Mouse (Mus musculus) left cerebral cortex, postnatal 14 days (tissue): Measurements from ENCODE around the gene Bend5. TPM values are rescaled to one million over a fixed set of nuclear protein-coding genes. Genes with fewer than 3 reads are reported as not detected.

Experiments
- DNase-seq, 2 experiments: peaks; one replicate each; pipeline ENCODE4 v3.0.0; 2021 to 2022; ENCODE audit warnings: low spot score in 2 of 2, mixed read lengths in 1 of 2
- intact Hi-C: fragments of 180-260 bp; cut with DNase I; formaldehyde crosslinking; loops from one replicate; pipeline ENCODE4 v1.15.1; 2025
- total RNA-seq, 2 experiments: library from RNA; stranded (reverse); gene quantifications; 2 replicates each; pipeline ENCODE4 v1.2.3; 2021

The Bend5 gene
- total RNA-seq, 2 experiments from 2014 or later, result 19.1 to 19.3 TPM

- intact Hi-C loops, result no loop called here
- DNase-seq, result no peak
Measured at GRCm38 (mm10) chr4:111432013-111432412, 17.2 kb downstream of the Bend5 start.

- no peak for DNase-seq
- intact Hi-C loops, result no loop called here
Measured at GRCm38 (mm10) chr4:111432417-111432816, 17.6 kb downstream of the Bend5 start.

DNA sequence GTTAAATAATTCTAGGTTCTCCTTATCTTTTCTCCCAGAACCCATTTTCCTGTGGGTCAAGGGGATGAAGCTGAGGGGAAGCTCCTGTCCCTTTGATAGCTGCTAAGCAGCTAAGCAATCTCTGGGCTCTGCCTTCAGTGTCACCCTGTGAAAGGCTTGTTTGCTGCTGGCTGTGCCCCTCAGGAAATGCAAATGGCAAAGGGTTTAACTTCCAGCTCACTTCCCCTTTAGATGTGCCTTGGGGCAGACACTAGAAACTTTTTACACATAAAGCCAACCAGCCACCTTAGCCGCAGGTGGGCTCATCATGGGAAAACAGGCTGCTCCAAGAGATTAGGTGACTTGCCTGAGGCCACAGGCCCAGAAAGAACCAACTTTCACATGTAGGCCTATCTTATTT lies 26.9 kb downstream of the Bend5 start:
- intact Hi-C loops, result no loop called here
- no peak for DNase-seq

- intact Hi-C loops, result no loop called here
- peak in 1 of 2 experiments; percentile 52 for DNase-seq
Measured at GRCm38 (mm10) chr4:111442435-111443238, 27.8 kb downstream of the Bend5 start.

- DNase-seq, result peak in 1 of 2 experiments; percentile 41
- intact Hi-C loops, result no loop called here
Measured at GRCm38 (mm10) chr4:111443906-111444615, 29.3 kb downstream of the Bend5 start.

DNA sequence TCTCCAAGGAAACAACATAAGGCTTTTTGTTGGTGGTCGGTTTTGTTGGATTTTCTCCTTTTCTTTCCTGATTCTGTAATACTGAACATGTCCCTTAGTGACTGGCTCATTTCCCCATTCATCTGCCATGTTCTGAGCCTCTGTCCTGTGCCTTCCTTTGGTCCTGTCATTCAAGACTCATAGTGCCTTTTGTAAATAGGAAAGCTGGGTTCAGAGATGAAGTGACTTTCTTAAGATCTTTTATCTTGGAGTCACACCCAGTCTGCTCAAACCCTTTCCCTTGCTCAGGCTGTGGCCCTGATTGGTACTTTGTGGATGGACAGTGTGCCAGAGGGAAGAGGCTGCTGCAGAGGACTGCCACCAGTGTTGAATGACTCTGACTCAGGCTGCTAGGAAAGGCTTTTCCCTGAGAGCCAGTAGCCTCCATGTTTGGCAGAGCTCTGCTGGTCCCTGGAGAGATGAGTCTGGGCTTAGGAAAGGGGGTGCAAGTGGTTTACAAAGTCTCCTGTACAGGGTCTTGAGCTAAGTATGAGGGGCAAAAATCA lies 29.9 kb downstream of the Bend5 start:
- intact Hi-C loops, result no loop called here
- no peak for DNase-seq

DNA sequence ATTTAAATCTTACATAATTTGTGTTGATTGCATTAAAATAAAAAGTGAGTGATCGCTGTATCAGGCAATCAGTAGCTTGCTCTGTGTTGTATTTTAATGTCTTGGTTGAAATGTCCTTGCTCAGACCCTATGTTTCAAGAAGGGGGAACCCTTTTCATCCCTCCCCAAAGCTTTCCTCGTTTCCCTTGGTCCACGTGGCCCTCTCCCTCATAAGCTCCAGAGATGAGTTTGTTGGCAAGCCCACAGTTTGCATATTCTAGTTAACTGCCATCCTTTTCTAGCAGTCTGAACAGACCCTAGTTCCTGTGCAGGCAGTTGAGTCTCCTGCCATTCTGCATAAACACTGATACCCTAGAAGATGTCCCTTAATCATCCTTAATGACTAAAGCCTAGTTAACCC lies 33.1 kb downstream of the Bend5 start:
- intact Hi-C loops, result no loop called here

GRCm38 (mm10) chr4:111448586-111448985 lies 33.8 kb downstream of the Bend5 start:
- intact Hi-C loops, result no loop called here
- DNase-seq, result no peak

More for the DNA sequence above, 33.1 kb downstream of the Bend5 start:
- no peak for DNase-seq

DNA sequence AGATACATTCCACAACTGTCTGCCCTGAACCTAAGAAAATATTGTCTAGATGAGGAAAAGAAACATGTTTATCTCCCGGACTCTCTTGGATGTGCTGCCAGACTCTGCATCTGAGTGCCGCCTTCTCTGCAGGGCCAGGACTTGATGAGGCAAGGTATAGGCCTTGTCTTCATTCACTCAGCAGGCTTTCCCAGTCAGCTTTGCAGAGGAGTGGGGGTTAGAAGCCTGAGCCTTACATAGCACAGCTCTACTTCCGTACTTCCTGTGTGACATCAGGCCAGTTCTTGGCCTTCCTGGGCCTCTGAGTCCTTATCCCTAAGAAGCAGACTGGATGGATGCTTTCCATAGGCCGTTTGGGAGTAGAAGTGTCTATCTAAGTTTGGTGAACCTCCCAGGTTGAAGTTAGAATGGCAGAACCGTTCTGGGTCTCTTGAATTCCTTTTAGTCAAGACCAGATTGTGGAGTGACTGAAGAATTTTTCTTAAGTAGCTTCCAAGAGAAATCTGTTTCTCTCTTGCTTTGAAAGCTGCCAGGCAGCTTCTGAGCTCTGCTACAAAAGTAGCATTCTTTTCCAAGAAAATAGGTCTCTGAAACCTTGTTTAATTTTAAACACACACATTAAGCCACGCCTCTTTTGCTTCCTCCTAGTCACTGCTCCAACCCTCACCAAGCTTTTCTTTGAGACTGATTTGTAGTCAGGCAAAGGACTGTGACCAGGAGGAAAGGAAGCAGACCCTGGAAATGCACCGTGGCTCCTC lies 34.8 kb downstream of the Bend5 start:
- intact Hi-C loops, result no loop called here
- DNase-seq, result no peak

GRCm38 (mm10) chr4:111451283-111451918 lies 36.6 kb downstream of the Bend5 start:
- intact Hi-C loops, result no loop called here
- no peak for DNase-seq

DNA sequence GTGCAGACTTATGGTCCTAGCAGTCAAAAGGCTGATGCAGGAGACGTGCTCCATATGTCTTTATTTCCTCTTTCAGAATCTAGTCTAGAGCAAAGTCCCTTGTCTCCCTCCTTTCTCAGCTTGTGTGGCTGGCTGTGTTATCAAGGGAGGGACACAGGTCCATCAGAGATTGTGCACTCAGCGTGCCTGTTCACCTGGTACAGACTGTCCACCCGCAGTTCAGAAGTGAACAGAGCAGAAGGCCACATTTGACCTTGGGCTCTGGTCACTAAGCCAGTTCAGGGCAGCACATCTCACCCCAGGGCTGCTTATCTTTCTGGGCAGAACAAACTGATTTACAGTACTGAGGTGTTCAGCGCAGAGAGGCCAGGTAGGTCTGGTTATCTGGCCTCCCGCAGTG lies 37.4 kb downstream of the Bend5 start:
- DNase-seq, result no peak
- intact Hi-C loops, result no loop called here

- intact Hi-C loops, result no loop called here
- no peak for DNase-seq
Measured at GRCm38 (mm10) chr4:111453275-111453674, 38.5 kb downstream of the Bend5 start.

DNA sequence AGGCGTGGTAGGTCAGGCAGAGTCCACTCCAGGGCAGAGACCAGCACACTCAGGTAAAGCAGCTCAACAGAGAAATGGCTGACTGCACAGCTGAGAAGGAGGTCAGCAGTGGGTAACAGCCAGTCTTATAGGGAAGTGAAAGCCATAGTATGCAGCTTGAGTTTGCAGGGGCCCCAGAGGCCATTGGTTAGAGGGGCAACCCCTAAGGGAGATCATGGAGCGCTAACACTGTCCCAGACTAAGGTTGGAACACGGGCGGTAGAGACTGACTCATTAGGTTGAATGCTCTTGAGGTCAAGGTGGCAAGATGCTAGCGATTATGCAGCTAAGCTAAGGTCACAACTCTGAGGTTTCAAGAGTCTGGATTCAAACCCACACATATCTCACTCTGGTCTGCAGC lies 40.8 kb downstream of the Bend5 start:
- DNase-seq, result no peak
- intact Hi-C loops, result no loop called here

DNA sequence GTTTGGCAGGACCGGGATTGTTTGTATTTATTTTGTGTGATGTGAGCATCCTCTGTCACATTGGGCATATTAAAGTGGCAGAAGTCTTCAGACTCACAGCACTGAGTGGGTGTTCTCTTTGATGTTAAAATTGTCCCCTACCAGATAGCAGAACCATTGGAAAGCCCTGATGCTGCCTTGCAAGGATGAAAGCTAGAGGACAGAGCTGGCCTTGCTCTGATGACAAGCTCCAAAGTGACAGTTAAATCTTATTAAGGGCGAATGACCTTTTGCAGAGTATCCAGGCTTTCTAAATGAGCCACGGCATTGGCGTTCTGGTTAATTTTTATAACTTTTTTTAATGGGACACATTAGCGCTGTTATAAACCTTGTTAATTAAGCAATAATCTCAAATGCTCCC lies 42.8 kb downstream of the Bend5 start:
- intact Hi-C loops, result no loop called here
- no peak for DNase-seq

- peak in 1 of 2 experiments; percentile 32 for DNase-seq
- intact Hi-C loops, result no loop called here
Measured at GRCm38 (mm10) chr4:111467293-111467773, 52.5 kb downstream of the Bend5 start.

DNA sequence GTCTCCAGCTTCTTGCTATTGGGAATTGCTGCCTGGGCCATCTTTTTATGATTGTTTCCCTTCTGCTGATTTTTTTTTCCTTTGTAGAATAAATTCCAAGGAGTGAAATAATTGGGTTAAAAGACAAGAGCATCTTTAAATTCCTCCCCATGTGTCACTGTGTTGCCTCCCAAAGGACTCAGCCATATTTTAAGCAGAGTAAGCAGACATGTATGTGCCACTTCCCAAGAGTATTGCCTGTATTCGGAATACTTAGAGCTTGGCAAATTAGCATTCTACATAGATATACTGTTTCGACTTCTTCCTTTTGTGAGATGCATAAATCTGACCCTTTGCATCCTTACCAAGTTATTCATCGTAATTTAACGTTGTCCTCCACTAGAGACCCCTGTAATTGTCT lies 53.0 kb downstream of the Bend5 start:
- no peak for DNase-seq
- intact Hi-C loops, result no loop called here

- DNase-seq, result no peak
- intact Hi-C loops, result no loop called here
Measured at GRCm38 (mm10) chr4:111469847-111470246, 55.0 kb downstream of the Bend5 start.

DNA sequence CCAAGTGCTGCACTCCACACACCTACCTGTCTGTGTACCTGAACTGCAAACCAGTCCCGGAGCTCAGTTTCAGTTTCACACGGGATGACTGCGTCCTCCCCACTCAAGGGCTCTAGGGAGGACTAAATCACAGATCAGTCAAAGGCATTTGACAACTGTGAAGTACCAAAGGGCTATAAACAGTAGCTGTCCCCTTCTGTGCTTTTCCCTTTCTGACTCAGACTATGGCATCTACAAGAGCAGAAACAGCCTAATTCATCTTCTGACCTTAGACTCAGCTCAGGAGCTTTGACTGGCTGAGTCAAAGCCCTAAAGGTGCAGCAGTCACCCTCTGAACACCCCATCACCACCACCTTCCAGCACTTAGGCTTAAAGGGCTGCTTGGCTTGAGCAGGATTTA lies 56.9 kb downstream of the Bend5 start:
- intact Hi-C loops, result no loop called here
- no peak for DNase-seq

- intact Hi-C loops, result no loop called here
- DNase-seq, result no peak
Measured at GRCm38 (mm10) chr4:111472511-111472910, 57.7 kb downstream of the Bend5 start.
